Mouse (Mus musculus): Measurements from ENCODE around the gene Npdc1.
A peak's percentile ranks its signal among the peaks of the same experiment; 100 is the strongest.

Npdc1 gene

GRCm38 (mm10) chr2:25430395-25431233 lies 31.5 kb downstream of the Npdc1 start:
- DNase-seq = peak; percentile 60

GRCm38 (mm10) chr2:25431308-25431855 lies 32.2 kb downstream of the Npdc1 start:
- no peak for DNase-seq

GRCm38 (mm10) chr2:25432326-25433098 lies 33.4 kb downstream of the Npdc1 start:
- DNase-seq = no peak

- DNase-seq = no peak
Measured at GRCm38 (mm10) chr2:25433101-25433500, 34.0 kb downstream of the Npdc1 start.

GRCm38 (mm10) chr2:25434292-25434691 lies 35.1 kb downstream of the Npdc1 start:
- DNase-seq = no peak

- DNase-seq = no peak
Measured at GRCm38 (mm10) chr2:25436286-25436820, 37.2 kb downstream of the Npdc1 start.

- no peak for DNase-seq
Measured at GRCm38 (mm10) chr2:25441067-25441466, 41.9 kb downstream of the Npdc1 start.

GRCm38 (mm10) chr2:25442682-25443081 lies 43.5 kb downstream of the Npdc1 start:
- DNase-seq = no peak

GRCm38 (mm10) chr2:25450853-25451647 lies 51.9 kb downstream of the Npdc1 start:
- no peak for DNase-seq

- no peak for DNase-seq
Measured at GRCm38 (mm10) chr2:25452951-25453350, 53.8 kb downstream of the Npdc1 start.

GRCm38 (mm10) chr2:25456205-25456953 lies 57.2 kb downstream of the Npdc1 start, which contains the start of gene Clic3:
Gene Clic3, plus strand, starts transcription at chr2:25456838.
- DNase-seq = no peak

GRCm38 (mm10) chr2:25457022-25457896 lies 58.1 kb downstream of the Npdc1 start:
- no peak for DNase-seq

GRCm38 (mm10) chr2:25458911-25459310 lies 59.8 kb downstream of the Npdc1 start:
- no peak for DNase-seq
